Mouse (Mus musculus): ENCODE data around the gene Smtnl2.
"Not testable (repeated sequence)": the region's sequence is repeated elsewhere in the genome, so short reads cannot be mapped to it uniquely, and the experiment has no call there.

- not testable (repeated sequence) for TF ChIP-seq EP300, CTCF (IDR thresholded peaks at IDR 0.05; ENCODE audit: low read depth)
Measured at GRCm38 (mm10) chr11:72430311-72431068, 19.0 kb upstream of the Smtnl2 start.
